Mouse (Mus musculus) myocyte (in vitro differentiated cells): Measurements from ENCODE around the gene Zmat5. TPM values are rescaled to one million over a fixed set of nuclear protein-coding genes. Genes with fewer than 3 reads are reported as not detected.

ENCODE experiments used
- H3K27me3 ChIP-seq: one replicate; pipeline ENCODE4 v1.6.1; 2011; ENCODE audit not compliant: control insufficient read depth, insufficient read depth, insufficient read length
- H3K36me3 ChIP-seq: one replicate; pipeline ENCODE4 v1.6.1; 2011; ENCODE audit not compliant: control insufficient read depth, insufficient read depth
- H3K4me2 ChIP-seq: one replicate; pipeline ENCODE4 v1.6.1; 2011; ENCODE audit warnings: low read depth, control low read depth
- H3K4me3 ChIP-seq: one replicate; pipeline ENCODE4 v1.5.1; 2011; ENCODE audit warnings: mild to moderate bottlenecking, control low read depth, moderate library complexity
- H3K79me2 ChIP-seq: one replicate; pipeline ENCODE4 v1.6.1; 2011; ENCODE audit not compliant: control insufficient read depth, insufficient read depth
- H3ac ChIP-seq: one replicate; pipeline ENCODE4 v1.6.1; 2011; ENCODE audit not compliant: control insufficient read depth, insufficient read length
- CEBPB ChIP-seq: IDR thresholded peaks from 2 replicates; pipeline ENCODE4 v1.6.1; 2011; ENCODE audit warnings: mild to moderate bottlenecking, moderate library complexity; ENCODE audit not compliant: poor library complexity, insufficient read depth, severe bottlenecking
- E2F4 ChIP-seq: IDR thresholded peaks from one replicate; pipeline ENCODE4 v1.6.1; 2011; ENCODE audit warnings: mild to moderate bottlenecking, control low read depth, moderate library complexity; ENCODE audit not compliant: insufficient read depth
- MAX ChIP-seq: IDR thresholded peaks from one replicate; pipeline ENCODE4 v1.6.1; 2011; ENCODE audit warnings: low read depth, mild to moderate bottlenecking, control low read depth
- MYOD1 ChIP-seq, 3 experiments: IDR thresholded peaks; one replicate each; pipeline ENCODE4 v1.6.1; 2011; ENCODE audit warnings: control low read depth in 2 of 3, low read depth in 2 of 3, mild to moderate bottlenecking in 2 of 3, moderate library complexity in 1 of 3; ENCODE audit not compliant: insufficient read length in 2 of 3, control insufficient read depth in 1 of 3
- MYOG ChIP-seq, 3 experiments: IDR thresholded peaks; one replicate each; pipeline ENCODE4 v1.6.1; 2011; ENCODE audit warnings: control low read depth in 2 of 3, low read depth in 2 of 3, mild to moderate bottlenecking in 2 of 3; ENCODE audit not compliant: insufficient read length in 2 of 3, control insufficient read depth in 1 of 3, insufficient read depth in 1 of 3
- POLR2A ChIP-seq: IDR thresholded peaks from one replicate; pipeline ENCODE4 v1.6.1; 2011; ENCODE audit warnings: low read depth, mild to moderate bottlenecking, control low read depth, moderate library complexity; ENCODE audit not compliant: insufficient read length
- POLR2AphosphoS2 ChIP-seq: IDR thresholded peaks from one replicate; pipeline ENCODE4 v1.6.1; 2011; ENCODE audit warnings: low read depth, control low read depth; ENCODE audit not compliant: insufficient read length
- REST ChIP-seq: IDR thresholded peaks from one replicate; pipeline ENCODE4 v1.6.1; 2011; ENCODE audit warnings: mild to moderate bottlenecking, control low read depth, moderate library complexity; ENCODE audit not compliant: insufficient read depth, insufficient read length
- SRF ChIP-seq: IDR thresholded peaks from one replicate; pipeline ENCODE4 v1.6.1; 2011; ENCODE audit warnings: low read depth; ENCODE audit not compliant: control insufficient read depth, insufficient read length
- TCF12 ChIP-seq: IDR thresholded peaks from one replicate; pipeline ENCODE4 v1.6.1; 2011; ENCODE audit warnings: mild to moderate bottlenecking, control low read depth; ENCODE audit not compliant: poor library complexity, insufficient read depth, severe bottlenecking
- TCF3 ChIP-seq: IDR thresholded peaks from one replicate; pipeline ENCODE4 v1.6.1; 2011; ENCODE audit warnings: low read depth, control low read depth; ENCODE audit not compliant: insufficient read length
- USF1 ChIP-seq: IDR thresholded peaks from one replicate; pipeline ENCODE4 v1.6.1; 2011; ENCODE audit warnings: low read depth, mild to moderate bottlenecking, control low read depth, moderate library complexity
- polyA plus RNA-seq: library from polyadenylated mRNA; unstranded; fragments of >200 nt; fragmentation: generic; extraction: Trizol; gene quantifications from one replicate; pipeline ENCODE4 v1.2.1, GENCODE M21; 2012; ENCODE audit warnings: missing spikeins

Zmat5 gene
- polyA plus RNA-seq, 1 experiment, result 57.4 TPM

DNA sequence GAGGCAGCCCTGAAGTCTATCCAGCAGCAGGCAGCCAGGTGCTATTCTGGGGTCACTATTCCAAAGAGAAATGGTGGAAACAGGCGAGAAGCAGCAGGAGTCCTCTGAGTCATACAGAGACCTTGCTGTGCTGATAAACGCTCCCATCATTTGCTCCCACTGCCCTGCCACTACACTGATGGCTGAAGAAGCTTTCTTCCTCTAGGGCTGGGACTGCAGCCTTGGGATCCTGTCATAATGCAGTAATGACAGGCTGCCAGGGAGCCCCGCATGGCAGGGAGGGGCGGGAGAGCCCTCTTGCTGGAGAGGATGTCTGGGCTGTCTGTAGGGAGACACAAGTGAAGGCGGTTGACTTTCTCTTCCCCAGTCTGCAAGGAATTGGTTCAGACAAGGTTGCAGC, 60.0 kb downstream of the Zmat5 start:
- Histone ChIP-seq H3K27me3 (peaks cover 8% of the 10 kb centered on the region), H3K79me2 (no peaks in the 10 kb centered on the region), H3ac (no peak overlapping the region), H3K4me2 (no peak overlapping the region), H3K36me3 (no peaks in the 10 kb centered on the region), H3K4me3 (no peak overlapping the region)
- TF ChIP-seq POLR2AphosphoS2, result no peak
- no peak for TF ChIP-seq POLR2A
- no peak for TF ChIP-seq SRF
- TF ChIP-seq CEBPB, result no peak
- no peak for TF ChIP-seq USF1
- no peak for TF ChIP-seq TCF3
- TF ChIP-seq MYOG (IDR thresholded peaks at IDR 0.05; ENCODE audit: control insufficient read depth in 1 of 3, insufficient read depth in 1 of 3, insufficient read length in 2 of 3, low read depth in 2 of 3), result no peak
- TF ChIP-seq REST, result no peak
- TF ChIP-seq MAX, result no peak
- no peak for TF ChIP-seq TCF12
- no peak for TF ChIP-seq MYOD1 (IDR thresholded peaks at IDR 0.05; ENCODE audit: control insufficient read depth in 1 of 3, insufficient read length in 2 of 3, low read depth in 2 of 3)
- no peak for TF ChIP-seq E2F4

DNA sequence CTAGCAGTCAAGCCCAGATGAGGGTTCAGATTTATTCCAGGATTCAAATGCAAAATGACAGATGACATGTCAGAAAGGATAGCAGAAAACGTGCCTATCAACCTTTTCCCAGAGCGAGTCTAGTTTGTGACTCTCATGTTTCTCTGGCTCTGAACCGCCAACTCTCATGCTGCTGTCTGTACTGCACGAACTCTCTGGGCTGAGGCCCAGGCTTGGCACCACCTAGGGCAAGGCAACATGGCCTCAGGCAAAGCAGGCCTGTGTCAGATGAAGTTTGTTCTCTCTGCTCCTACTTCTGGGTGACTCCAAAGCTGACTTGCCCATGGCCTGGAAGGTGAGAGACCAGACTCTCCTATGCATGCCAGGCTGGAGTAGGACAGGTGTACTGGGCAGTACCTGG, 63.9 kb downstream of the Zmat5 start:
- H3K36me3 ChIP-seq, result no peaks in the 10 kb centered on the region
- TF ChIP-seq SRF (no peak), POLR2A (peak; percentile 14), MAX (no peak), REST (no peak)
- no peaks in the 10 kb centered on the region for H3K79me2 ChIP-seq
- no peaks in the 10 kb centered on the region for H3K27me3 ChIP-seq
- H3ac ChIP-seq, result no peak overlapping the region
- H3K4me3 ChIP-seq, result no peak overlapping the region
- no peak overlapping the region for H3K4me2 ChIP-seq

DNA sequence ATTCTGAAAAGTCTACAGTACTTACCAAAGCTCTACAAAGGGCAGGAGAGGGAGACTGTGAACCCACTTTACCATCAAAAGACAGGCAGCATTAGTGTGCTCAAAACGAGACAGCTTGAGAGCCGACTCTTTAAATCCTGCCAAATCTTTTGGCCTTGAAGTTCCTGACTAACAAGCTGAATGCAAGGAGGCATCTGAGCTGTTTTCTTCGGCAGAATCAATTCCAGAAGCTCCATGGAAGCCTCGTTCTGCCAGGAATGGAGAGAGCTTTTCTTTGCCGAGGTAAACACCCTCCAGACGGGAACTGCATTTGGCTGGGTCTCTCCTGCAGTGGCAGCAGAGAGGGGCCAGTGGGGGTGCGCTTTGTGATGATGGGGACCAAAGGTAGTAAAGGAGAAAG, 64.8 kb downstream of the Zmat5 start:
- H3K4me3 ChIP-seq, result no peak overlapping the region
- H3K79me2 ChIP-seq, result no peaks in the 10 kb centered on the region
- H3K4me2 ChIP-seq, result no peak overlapping the region
- H3K27me3 ChIP-seq, result no peaks in the 10 kb centered on the region
- H3K36me3 ChIP-seq, result no peaks in the 10 kb centered on the region
- H3ac ChIP-seq, result no peak overlapping the region
- TF ChIP-seq MYOG (IDR thresholded peaks at IDR 0.05; ENCODE audit: control insufficient read depth in 1 of 3, insufficient read depth in 1 of 3, insufficient read length in 2 of 3, low read depth in 2 of 3), result no peak
- TF ChIP-seq TCF3, result no peak
- no peak for TF ChIP-seq CEBPB
- no peak for TF ChIP-seq SRF
- TF ChIP-seq POLR2A, result no peak
- TF ChIP-seq USF1, result no peak
- TF ChIP-seq MAX, result no peak
- TF ChIP-seq POLR2AphosphoS2, result no peak
- TF ChIP-seq REST, result no peak

DNA sequence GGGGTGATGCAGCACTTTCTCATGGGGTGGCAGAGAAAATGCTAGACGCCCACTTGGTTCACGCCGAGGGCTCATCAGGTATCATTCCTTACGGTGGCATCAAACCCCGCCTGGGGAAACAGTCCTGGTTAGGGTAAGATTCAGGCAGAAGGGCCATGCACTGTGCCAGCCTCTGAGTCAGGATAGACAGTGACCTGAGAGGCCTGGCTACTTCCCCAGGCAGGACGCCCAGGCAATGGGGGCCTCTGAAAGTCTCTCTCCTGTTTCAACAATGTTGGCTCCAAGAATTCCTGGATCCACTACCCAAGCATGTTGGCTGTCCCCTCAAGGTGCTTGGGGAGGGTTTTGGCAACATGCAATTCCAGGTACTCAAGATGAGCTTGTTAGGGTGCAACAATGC, 65.4 kb downstream of the Zmat5 start:
- TF ChIP-seq CEBPB, result no peak
- no peak for TF ChIP-seq TCF3
- TF ChIP-seq SRF, result no peak
- TF ChIP-seq POLR2A, result no peak
- no peak for TF ChIP-seq MAX
- no peak for TF ChIP-seq REST
- TF ChIP-seq POLR2AphosphoS2, result no peak
- TF ChIP-seq E2F4, result no peak
- TF ChIP-seq USF1, result no peak
- TF ChIP-seq TCF12, result no peak
- TF ChIP-seq MYOD1 (IDR thresholded peaks at IDR 0.05; ENCODE audit: control insufficient read depth in 1 of 3, insufficient read length in 2 of 3, low read depth in 2 of 3), result no peak
- no peak for TF ChIP-seq MYOG (IDR thresholded peaks at IDR 0.05; ENCODE audit: control insufficient read depth in 1 of 3, insufficient read depth in 1 of 3, insufficient read length in 2 of 3, low read depth in 2 of 3)
- no peaks in the 10 kb centered on the region for H3K36me3 ChIP-seq
- no peak overlapping the region for H3K4me2 ChIP-seq
- no peaks in the 10 kb centered on the region for H3K27me3 ChIP-seq
- no peak overlapping the region for H3ac ChIP-seq
- no peaks in the 10 kb centered on the region for H3K79me2 ChIP-seq
- no peak overlapping the region for H3K4me3 ChIP-seq

DNA sequence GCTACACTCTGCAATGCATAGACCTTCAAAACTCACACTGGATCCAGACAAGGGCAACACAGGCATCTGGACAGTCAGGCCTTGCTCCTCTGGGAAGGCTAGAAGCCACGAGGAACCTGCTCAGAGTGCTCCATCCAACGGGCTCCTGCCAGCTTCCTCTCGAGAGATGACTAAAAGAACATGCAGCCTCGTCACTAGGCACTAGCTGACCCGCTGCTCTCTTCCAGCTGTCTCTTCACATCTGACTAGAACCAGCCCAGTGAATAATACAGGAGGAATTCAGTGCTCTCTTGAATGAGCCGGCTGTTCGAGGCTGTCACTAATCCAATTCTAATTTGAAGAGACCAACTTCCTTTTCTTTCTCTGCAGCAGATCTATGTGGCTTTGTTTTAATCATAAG, 67.3 kb downstream of the Zmat5 start:
- peak overlapping the region; percentile 28 for H3K4me2 ChIP-seq
- TF ChIP-seq MYOG (IDR thresholded peaks at IDR 0.05; ENCODE audit: control insufficient read depth in 1 of 3, insufficient read depth in 1 of 3, insufficient read length in 2 of 3, low read depth in 2 of 3), result peak in 2 of 3 experiments; percentile 38 to 41
- peak in 2 of 3 experiments; percentile 79 to 80 for TF ChIP-seq MYOD1 (IDR thresholded peaks at IDR 0.05; ENCODE audit: control insufficient read depth in 1 of 3, insufficient read length in 2 of 3, low read depth in 2 of 3)
- no peak for TF ChIP-seq CEBPB
- no peak overlapping the region for H3K4me3 ChIP-seq
- no peaks in the 10 kb centered on the region for H3K36me3 ChIP-seq
- H3K27me3 ChIP-seq, result no peaks in the 10 kb centered on the region
- no peaks in the 10 kb centered on the region for H3K79me2 ChIP-seq
- no peak overlapping the region for H3ac ChIP-seq
